Mouse (Mus musculus) midbrain, embryonic 10.5 days (tissue): ENCODE results near the gene Nop14. TPM values are rescaled to one million over a fixed set of nuclear protein-coding genes. Genes with fewer than 3 reads are reported as not detected.

Source experiments
- DNase-seq: peaks from one replicate; pipeline ENCODE4 v3.0.0-alpha.2; 2017; ENCODE audit warnings: low spot score
- H3K27ac ChIP-seq: fragments of 300-500 bp; sonication (generic); replicated peaks from 2 replicates; pipeline ENCODE4 v1.5.1; 2016; ENCODE audit warnings: mild to moderate bottlenecking
- H3K27me3 ChIP-seq: fragments of 300-500 bp; sonication (generic); 2 replicates; pipeline ENCODE4 v1.6.1; 2016; ENCODE audit warnings: low read depth, mild to moderate bottlenecking; ENCODE audit not compliant: poor library complexity, severe bottlenecking
- H3K36me3 ChIP-seq: fragments of 300-500 bp; sonication (generic); 2 replicates; pipeline ENCODE4 v1.6.1; 2016; ENCODE audit warnings: mild to moderate bottlenecking, moderate library complexity
- H3K4me1 ChIP-seq: fragments of 300-500 bp; sonication (generic); 2 replicates; pipeline ENCODE4 v1.6.1; 2016
- H3K4me3 ChIP-seq: fragments of 300-500 bp; sonication (generic); 2 replicates; pipeline ENCODE4 v1.5.1; 2016; ENCODE audit warnings: mild to moderate bottlenecking, moderate library complexity
- H3K9me3 ChIP-seq: fragments of 300-500 bp; sonication (generic); replicated peaks from 2 replicates; pipeline ENCODE4 v1.6.1; 2016; ENCODE audit warnings: mild to moderate bottlenecking
- WGBS: fragments of 180-500 bp; shearing (Covaris S2); methylation state at CpG from one replicate; pipeline ENCODE4 v1.1.7; 2016; 5-methylcytosine and 5-hydroxymethylcytosine counted together
- polyA plus RNA-seq: library from polyadenylated mRNA; unstranded; fragments of >200 nt; fragmentation: Nextera tagmentation; extraction: Ambion mirVana; gene quantifications from 2 replicates; pipeline ENCODE4 v1.2.1, GENCODE M21; 2016

Nop14 gene
- 27.0 and 27.4 TPM in 2 replicates for polyA plus RNA-seq

GRCm38 (mm10) chr5:34659686-34660590 is at the start of gene Nop14, which contains the start of gene Grk4:
Gene Nop14, minus strand, starts transcription at chr5:34660148.
Gene Grk4, plus strand, starts transcription at chr5:34660379.
- Histone ChIP-seq H3K4me3 (peak within 1 kb of the TSS; percentile 62), H3K27me3 (peaks cover 7% of the 10 kb centered on the region; the same call in 1 of the 2 replicates), H3K36me3 (peaks cover 30% of the 10 kb centered on the region), H3K27ac (peak within 1 kb of the TSS; percentile 87), H3K9me3 (no peaks in the 10 kb centered on the region), H3K4me1 (peaks cover 16% of the 10 kb centered on the region)
- peak; percentile 99 for DNase-seq
- under 1% methylated on average over 60 of the region's 60 CpGs for WGBS

GRCm38 (mm10) chr5:34708436-34708835 is 48.5 kb upstream of the Nop14 start:
- Histone ChIP-seq H3K9me3 (no peaks in the 10 kb centered on the region), H3K27ac (no peak overlapping the region), H3K4me1 (no peaks in the 10 kb centered on the region), H3K4me3 (no peak overlapping the region), H3K36me3 (no peaks in the 10 kb centered on the region), H3K27me3 (no peaks in the 10 kb centered on the region)
- DNase-seq = no peak
- 95% methylated on average over 1 of the region's 1 CpGs for WGBS

- no peaks in the 10 kb centered on the region for H3K9me3 ChIP-seq
- no peaks in the 10 kb centered on the region for H3K36me3 ChIP-seq
- no peak overlapping the region for H3K27ac ChIP-seq
- no peak for DNase-seq
- H3K4me3 ChIP-seq = no peak overlapping the region
- H3K27me3 ChIP-seq = no peaks in the 10 kb centered on the region
- WGBS = 76% methylated on average over 5 of the region's 5 CpGs
- H3K4me1 ChIP-seq = no peaks in the 10 kb centered on the region
Observed at GRCm38 (mm10) chr5:34695521-34695920, 35.6 kb upstream of the Nop14 start.

GRCm38 (mm10) chr5:34692782-34693181 is 32.8 kb upstream of the Nop14 start:
- no peak overlapping the region for H3K4me3 ChIP-seq
- 72% methylated on average over 2 of the region's 2 CpGs for WGBS
- no peak for DNase-seq
- no peak overlapping the region for H3K27ac ChIP-seq
- no peaks in the 10 kb centered on the region for H3K4me1 ChIP-seq
- H3K36me3 ChIP-seq = no peaks in the 10 kb centered on the region
- no peaks in the 10 kb centered on the region for H3K9me3 ChIP-seq
- no peaks in the 10 kb centered on the region for H3K27me3 ChIP-seq

GRCm38 (mm10) chr5:34689868-34690267 is 29.9 kb upstream of the Nop14 start:
- no peaks in the 10 kb centered on the region for H3K27me3 ChIP-seq
- H3K9me3 ChIP-seq = no peaks in the 10 kb centered on the region
- no peak for DNase-seq
- WGBS = 82% methylated on average over 1 of the region's 1 CpGs
- no peaks in the 10 kb centered on the region for H3K4me1 ChIP-seq
- H3K4me3 ChIP-seq = no peak overlapping the region
- no peaks in the 10 kb centered on the region for H3K36me3 ChIP-seq
- H3K27ac ChIP-seq = no peak overlapping the region

- DNase-seq = no peak
- 77% methylated on average over 4 of the region's 4 CpGs for WGBS
- Histone ChIP-seq H3K9me3 (no peaks in the 10 kb centered on the region), H3K36me3 (no peaks in the 10 kb centered on the region), H3K4me1 (no peaks in the 10 kb centered on the region), H3K4me3 (no peak overlapping the region), H3K27me3 (no peaks in the 10 kb centered on the region), H3K27ac (no peak overlapping the region)
Observed at GRCm38 (mm10) chr5:34670280-34670679, 10.3 kb upstream of the Nop14 start.

- H3K36me3 ChIP-seq = no peaks in the 10 kb centered on the region
- no peak overlapping the region for H3K27ac ChIP-seq
- H3K4me1 ChIP-seq = no peaks in the 10 kb centered on the region
- H3K4me3 ChIP-seq = no peak overlapping the region
- no peak for DNase-seq
- H3K27me3 ChIP-seq = no peaks in the 10 kb centered on the region
- H3K9me3 ChIP-seq = no peaks in the 10 kb centered on the region
- WGBS = 78% methylated on average over 2 of the region's 2 CpGs
Observed at GRCm38 (mm10) chr5:34669493-34669892, 9.5 kb upstream of the Nop14 start.

- 95% methylated on average over 2 of the region's 2 CpGs for WGBS
- H3K27ac ChIP-seq = no peak overlapping the region
- H3K4me1 ChIP-seq = peaks cover 16% of the 10 kb centered on the region
- peaks cover 1% of the 10 kb centered on the region; the same call in 1 of the 2 replicates for H3K36me3 ChIP-seq
- H3K4me3 ChIP-seq = no peak overlapping the region
- H3K27me3 ChIP-seq = peaks cover 7% of the 10 kb centered on the region; the same call in 1 of the 2 replicates
- no peak for DNase-seq
- H3K9me3 ChIP-seq = no peaks in the 10 kb centered on the region
Observed at GRCm38 (mm10) chr5:34663231-34663630, 3.3 kb upstream of the Nop14 start.

GRCm38 (mm10) chr5:34661909-34662308 is 2.0 kb upstream of the Nop14 start:
- Histone ChIP-seq H3K9me3 (no peaks in the 10 kb centered on the region), H3K27me3 (peaks cover 7% of the 10 kb centered on the region; the same call in 1 of the 2 replicates), H3K4me1 (peaks cover 16% of the 10 kb centered on the region), H3K27ac (no peak overlapping the region), H3K4me3 (no peak overlapping the region), H3K36me3 (peaks cover 11% of the 10 kb centered on the region)
- no peak for DNase-seq
- 84% methylated on average over 4 of the region's 4 CpGs for WGBS

GRCm38 (mm10) chr5:34660591-34661130 is 713 bp upstream of the Nop14 start:
- no peak for DNase-seq
- Histone ChIP-seq H3K4me3 (peak overlapping the region; percentile 62), H3K27ac (peak overlapping the region; percentile 87), H3K9me3 (no peaks in the 10 kb centered on the region), H3K27me3 (peaks cover 7% of the 10 kb centered on the region; the same call in 1 of the 2 replicates), H3K36me3 (peaks cover 23% of the 10 kb centered on the region), H3K4me1 (peaks cover 16% of the 10 kb centered on the region)
- WGBS = under 1% methylated on average over 57 of the region's 57 CpGs

- peaks cover 16% of the 10 kb centered on the region for H3K4me1 ChIP-seq
- WGBS = 90% methylated on average over 8 of the region's 8 CpGs
- DNase-seq = no peak
- no peak overlapping the region for H3K4me3 ChIP-seq
- H3K36me3 ChIP-seq = peaks cover 54% of the 10 kb centered on the region
- H3K27me3 ChIP-seq = peaks cover 7% of the 10 kb centered on the region; the same call in 1 of the 2 replicates
- no peak overlapping the region for H3K27ac ChIP-seq
- no peaks in the 10 kb centered on the region for H3K9me3 ChIP-seq
Observed at GRCm38 (mm10) chr5:34657556-34657955, 2.4 kb downstream of the Nop14 start.

GRCm38 (mm10) chr5:34654881-34655280 is 5.1 kb downstream of the Nop14 start:
- Histone ChIP-seq H3K4me1 (peaks cover 8% of the 10 kb centered on the region), H3K27me3 (no peaks in the 10 kb centered on the region), H3K9me3 (no peaks in the 10 kb centered on the region), H3K36me3 (peaks cover 81% of the 10 kb centered on the region), H3K27ac (no peak overlapping the region), H3K4me3 (no peak overlapping the region)
- WGBS = 93% methylated on average over 9 of the region's 9 CpGs
- peak; percentile 0 for DNase-seq

GRCm38 (mm10) chr5:34652961-34653360 is 7.0 kb downstream of the Nop14 start:
- Histone ChIP-seq H3K4me1 (no peaks in the 10 kb centered on the region), H3K27me3 (no peaks in the 10 kb centered on the region), H3K9me3 (no peaks in the 10 kb centered on the region), H3K27ac (no peak overlapping the region), H3K36me3 (peaks cover 96% of the 10 kb centered on the region), H3K4me3 (no peak overlapping the region)
- WGBS = 95% methylated on average over 5 of the region's 5 CpGs
- no peak for DNase-seq
